Mouse (Mus musculus): Measurements from ENCODE around the gene Atf6. TPM values are rescaled to one million over a fixed set of nuclear protein-coding genes. Genes with fewer than 3 reads are reported as not detected.

Atf6 gene
- polyA plus RNA-seq, 1 experiment from 2014 or later, result 9.4 TPM

DNA sequence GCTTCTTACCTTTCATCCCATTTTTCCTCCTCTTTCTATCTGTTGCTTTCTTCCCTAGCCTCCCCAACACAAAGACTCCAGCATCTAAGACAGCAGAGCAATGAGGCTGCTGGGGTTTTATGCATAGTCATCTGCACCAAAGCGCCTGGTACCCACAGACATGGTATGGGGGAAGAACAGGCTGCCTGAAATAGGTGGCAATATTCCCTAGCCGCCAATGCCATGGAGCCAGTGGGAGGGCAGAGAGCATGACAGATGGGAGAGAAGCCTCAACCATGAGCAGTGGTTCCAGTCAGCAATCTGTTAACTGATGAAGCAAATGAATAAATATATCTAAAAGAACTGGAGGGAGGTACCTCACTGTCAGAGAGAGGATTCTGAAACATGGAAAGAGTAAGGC lies 10.2 kb downstream of the Atf6 start:
- H3K27me3 ChIP-seq (ENCODE audit: control insufficient read depth, insufficient read depth, low read length), result no peaks in the 10 kb centered on the region
- no peaks in the 10 kb centered on the region for H3K9me3 ChIP-seq (ENCODE audit: control insufficient read depth, low read length)
- no peak overlapping the region for H3K4me2 ChIP-seq
- 87% methylated on average over 2 of the region's 2 CpGs for whole genome bisulfite sequencing
- H3K27ac ChIP-seq (ENCODE audit: low read depth, low read length), result no peak overlapping the region
- no peak overlapping the region for H3K4me3 ChIP-seq (ENCODE audit: low read depth, low read length)
- H3K4me1 ChIP-seq (ENCODE audit: control insufficient read depth, insufficient read depth, low read length), result no peaks in the 10 kb centered on the region
- DNase-seq (ENCODE audit: low spot score, missing footprints) (no peak), ATAC-seq (ENCODE audit: low FRiP score) (no peak)
- no peaks in the 10 kb centered on the region for H3K36me3 ChIP-seq (ENCODE audit: control insufficient read depth, insufficient read depth, low read length)
- no peak overlapping the region for H3K9ac ChIP-seq (ENCODE audit: low read length)

DNA sequence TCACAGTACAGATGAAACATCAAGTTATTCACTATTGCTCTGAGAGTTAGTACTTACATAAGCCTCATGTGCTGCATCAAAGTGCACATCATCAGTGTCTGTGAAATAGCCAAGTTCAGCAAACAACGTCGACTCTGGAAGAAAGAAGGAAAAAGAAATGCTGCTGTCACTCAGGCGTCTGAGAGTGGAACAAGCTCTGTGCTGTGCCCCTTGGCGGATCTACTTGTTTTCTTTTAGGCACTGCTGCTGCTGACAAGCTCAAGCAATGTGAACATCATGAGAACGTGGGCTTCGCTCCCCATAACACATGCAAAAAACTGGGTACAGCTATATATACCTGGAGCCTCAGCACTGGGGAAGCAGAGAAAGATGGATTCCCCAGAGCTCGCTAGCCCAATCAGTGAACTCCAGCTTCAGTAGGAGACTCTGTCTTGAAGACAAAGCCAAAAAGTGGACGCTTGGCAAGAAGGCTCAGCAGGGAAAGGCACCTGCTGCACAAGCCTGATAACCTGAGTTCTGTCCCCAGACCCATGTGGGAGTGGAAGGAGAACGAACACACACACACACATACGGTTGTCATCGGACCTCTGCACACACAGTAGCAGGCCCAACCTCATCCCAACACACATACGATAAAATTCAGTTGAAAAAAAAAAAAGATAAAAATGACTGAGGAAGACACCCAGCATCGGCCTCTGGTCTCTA lies 12.4 kb downstream of the Atf6 start:
- Histone ChIP-seq H3K4me1 (ENCODE audit: control insufficient read depth, insufficient read depth, low read length) (no peaks in the 10 kb centered on the region), H3K4me3 (ENCODE audit: low read depth, low read length) (no peak overlapping the region), H3K27ac (ENCODE audit: low read depth, low read length) (no peak overlapping the region), H3K36me3 (ENCODE audit: control insufficient read depth, insufficient read depth, low read length) (no peaks in the 10 kb centered on the region), H3K27me3 (ENCODE audit: control insufficient read depth, insufficient read depth, low read length) (no peaks in the 10 kb centered on the region), H3K9me3 (ENCODE audit: control insufficient read depth, low read length) (no peaks in the 10 kb centered on the region), H3K9ac (ENCODE audit: low read length) (no peak overlapping the region), H3K4me2 (no peak overlapping the region)
- 90% methylated on average over 13 of the region's 13 CpGs for WGBS
- ATAC-seq (ENCODE audit: low FRiP score) (no peak), DNase-seq (ENCODE audit: low spot score, missing footprints) (no peak)

DNA sequence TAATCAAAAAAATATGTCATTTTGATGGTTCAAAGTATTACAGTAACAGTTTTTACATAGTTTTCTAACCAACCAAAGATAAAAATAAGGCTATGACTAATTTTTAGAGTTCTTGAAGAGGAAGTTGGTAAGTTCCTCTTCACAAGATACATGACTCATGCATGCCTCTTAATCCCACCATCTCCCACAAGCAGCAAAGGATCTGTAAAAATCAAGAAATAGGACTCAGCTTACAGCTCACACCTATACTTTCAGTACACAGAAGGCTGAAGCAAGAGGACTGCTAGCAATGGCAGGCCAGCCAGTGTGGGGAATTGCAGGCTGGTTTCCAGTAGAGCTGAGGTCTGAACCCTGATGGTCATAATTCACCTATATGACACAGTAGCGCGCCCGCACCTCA lies 14.0 kb downstream of the Atf6 start:
- WGBS, result 95% methylated on average over 3 of the region's 3 CpGs
- Histone ChIP-seq H3K9ac (ENCODE audit: low read length) (no peak overlapping the region), H3K36me3 (ENCODE audit: control insufficient read depth, insufficient read depth, low read length) (no peaks in the 10 kb centered on the region), H3K4me3 (ENCODE audit: low read depth, low read length) (no peak overlapping the region), H3K27me3 (ENCODE audit: control insufficient read depth, insufficient read depth, low read length) (no peaks in the 10 kb centered on the region), H3K4me2 (no peak overlapping the region), H3K27ac (ENCODE audit: low read depth, low read length) (no peak overlapping the region), H3K4me1 (ENCODE audit: control insufficient read depth, insufficient read depth, low read length) (no peaks in the 10 kb centered on the region), H3K9me3 (ENCODE audit: control insufficient read depth, low read length) (no peaks in the 10 kb centered on the region)
- ATAC-seq (ENCODE audit: low FRiP score), result no peak
- no peak for DNase-seq (ENCODE audit: low spot score, missing footprints)

DNA sequence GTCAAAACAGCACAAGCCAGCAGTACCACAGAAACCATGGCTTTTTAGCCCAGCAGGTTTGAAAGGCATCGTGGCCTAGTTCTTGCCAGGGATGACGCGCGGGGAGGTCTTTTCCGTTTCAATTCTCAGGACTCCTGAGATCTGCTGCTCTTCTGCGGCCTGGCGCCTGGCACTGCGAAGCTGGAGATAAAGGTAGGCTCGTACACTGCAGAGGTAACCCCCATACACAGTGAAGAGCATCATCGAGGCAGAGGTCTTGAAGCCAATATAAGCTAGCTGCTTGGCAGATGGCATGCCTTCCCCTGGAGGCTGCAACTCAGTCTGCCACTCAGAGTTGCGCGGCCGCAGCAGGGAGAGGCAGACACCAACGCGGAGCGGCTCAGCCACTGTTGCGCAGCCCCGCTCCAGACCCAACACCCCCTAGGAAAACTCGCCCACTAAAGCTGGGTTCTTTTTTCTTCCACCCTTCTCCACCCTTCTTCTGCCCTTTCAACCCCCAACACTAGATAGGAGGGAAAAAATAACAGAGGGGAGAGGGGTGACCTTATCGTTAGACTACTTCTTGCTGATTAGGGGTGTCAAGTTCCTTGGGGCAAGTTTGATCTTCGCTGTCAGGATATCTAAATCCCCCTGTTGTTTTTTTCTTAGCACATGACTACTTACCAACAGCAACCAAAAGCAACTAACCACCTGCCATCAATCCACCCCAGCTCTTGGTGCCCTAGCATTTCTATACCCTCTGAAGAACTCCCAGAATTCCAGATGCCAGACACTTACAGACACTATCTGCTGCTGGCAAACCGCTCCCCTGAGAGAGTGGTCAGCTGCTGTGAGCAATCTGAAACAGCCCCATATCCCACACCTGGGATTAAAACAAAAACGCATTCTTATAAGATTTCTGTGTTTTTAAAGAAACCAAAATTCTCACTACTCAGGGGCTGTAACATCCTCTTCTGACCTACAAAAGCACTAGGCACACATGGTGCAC lies 16.6 kb downstream of the Atf6 start:
- Histone ChIP-seq H3K4me2 (no peak overlapping the region), H3K9ac (ENCODE audit: low read length) (no peak overlapping the region), H3K27ac (ENCODE audit: low read depth, low read length) (no peak overlapping the region), H3K27me3 (ENCODE audit: control insufficient read depth, insufficient read depth, low read length) (no peaks in the 10 kb centered on the region), H3K36me3 (ENCODE audit: control insufficient read depth, insufficient read depth, low read length) (no peaks in the 10 kb centered on the region), H3K4me1 (ENCODE audit: control insufficient read depth, insufficient read depth, low read length) (no peaks in the 10 kb centered on the region), H3K9me3 (ENCODE audit: control insufficient read depth, low read length) (no peaks in the 10 kb centered on the region), H3K4me3 (ENCODE audit: low read depth, low read length) (no peak overlapping the region)
- WGBS, result 90% methylated on average over 23 of the region's 23 CpGs
- no peak for ATAC-seq (ENCODE audit: low FRiP score)
- no peak for DNase-seq (ENCODE audit: low spot score, missing footprints)

DNA sequence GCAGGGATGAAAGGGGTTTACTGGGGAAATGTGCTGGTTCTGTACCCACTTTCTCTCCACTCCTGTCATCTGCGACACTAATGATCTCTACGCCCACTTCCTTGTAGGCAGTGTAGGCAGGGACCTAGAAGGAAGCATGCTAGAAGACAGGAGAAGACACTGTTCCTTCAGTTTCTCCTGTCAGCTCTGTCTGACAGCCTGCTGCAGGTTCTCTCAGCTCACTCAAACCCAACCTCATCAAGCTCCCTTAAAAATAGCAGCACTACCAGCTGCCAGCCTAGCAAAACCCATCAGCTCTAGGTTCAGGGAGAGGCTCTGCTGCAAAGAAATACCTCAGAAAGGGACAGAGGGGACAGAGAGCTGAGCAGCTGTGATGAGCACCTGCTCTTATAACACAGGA lies 17.6 kb downstream of the Atf6 start:
- Histone ChIP-seq H3K4me3 (ENCODE audit: low read depth, low read length) (no peak overlapping the region), H3K27me3 (ENCODE audit: control insufficient read depth, insufficient read depth, low read length) (no peaks in the 10 kb centered on the region), H3K4me1 (ENCODE audit: control insufficient read depth, insufficient read depth, low read length) (no peaks in the 10 kb centered on the region), H3K9me3 (ENCODE audit: control insufficient read depth, low read length) (no peaks in the 10 kb centered on the region), H3K36me3 (ENCODE audit: control insufficient read depth, insufficient read depth, low read length) (no peaks in the 10 kb centered on the region), H3K27ac (ENCODE audit: low read depth, low read length) (no peak overlapping the region), H3K4me2 (no peak overlapping the region), H3K9ac (ENCODE audit: low read length) (no peak overlapping the region)
- no peak for DNase-seq (ENCODE audit: low spot score, missing footprints)
- ATAC-seq (ENCODE audit: low FRiP score), result no peak
- 93% methylated on average over 2 of the region's 2 CpGs for WGBS

DNA sequence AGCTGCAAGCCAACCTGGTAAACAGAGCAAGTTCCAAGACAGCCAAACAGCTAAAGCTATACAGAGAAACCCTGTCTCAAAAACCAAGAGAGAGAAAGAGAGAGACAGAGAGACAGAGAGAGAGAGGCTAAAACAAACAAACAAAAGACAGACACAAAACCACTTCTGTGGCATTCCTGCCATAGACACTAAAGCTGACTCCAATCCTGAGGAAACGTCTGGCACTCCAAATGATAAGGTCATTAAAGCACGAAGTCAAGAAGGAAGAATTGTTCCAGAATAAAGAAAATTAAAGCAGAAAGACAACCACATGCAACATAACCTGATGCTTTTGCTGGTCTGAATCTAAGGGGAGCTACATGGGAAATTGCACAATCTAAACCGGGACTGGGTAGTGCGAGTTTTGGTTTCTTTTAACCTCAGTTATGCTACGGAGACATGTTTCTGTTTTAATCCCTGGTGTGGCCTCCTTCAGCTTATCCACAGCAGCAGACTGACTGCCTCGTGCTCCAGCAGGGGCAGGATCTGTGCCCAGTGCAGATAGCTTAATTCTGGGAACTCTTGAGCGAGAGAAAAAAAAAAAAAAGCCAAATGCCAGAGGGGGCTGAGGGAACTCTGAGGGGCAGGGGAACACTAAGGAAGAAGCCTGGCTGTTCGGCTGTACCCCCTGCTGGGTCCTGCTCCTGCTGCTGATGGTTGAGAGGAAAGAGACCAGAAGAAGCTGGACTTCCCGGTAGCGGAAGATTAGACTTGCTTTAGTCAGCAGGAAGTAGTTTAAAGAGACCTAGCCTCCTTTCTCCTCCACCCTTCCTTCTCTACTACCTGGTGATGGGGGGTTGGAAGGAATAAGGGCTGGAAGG lies 21.9 kb downstream of the Atf6 start:
- WGBS, result 48% methylated on average over 10 of the region's 10 CpGs
- Histone ChIP-seq H3K4me1 (ENCODE audit: control insufficient read depth, insufficient read depth, low read length) (no peaks in the 10 kb centered on the region), H3K27ac (ENCODE audit: low read depth, low read length) (no peak overlapping the region), H3K9me3 (ENCODE audit: control insufficient read depth, low read length) (no peaks in the 10 kb centered on the region), H3K9ac (ENCODE audit: low read length) (no peak overlapping the region), H3K36me3 (ENCODE audit: control insufficient read depth, insufficient read depth, low read length) (no peaks in the 10 kb centered on the region), H3K27me3 (ENCODE audit: control insufficient read depth, insufficient read depth, low read length) (no peaks in the 10 kb centered on the region), H3K4me3 (ENCODE audit: low read depth, low read length) (no peak overlapping the region), H3K4me2 (no peak overlapping the region)
- ATAC-seq (ENCODE audit: low FRiP score), result no peak
- no peak for DNase-seq (ENCODE audit: low spot score, missing footprints)

DNA sequence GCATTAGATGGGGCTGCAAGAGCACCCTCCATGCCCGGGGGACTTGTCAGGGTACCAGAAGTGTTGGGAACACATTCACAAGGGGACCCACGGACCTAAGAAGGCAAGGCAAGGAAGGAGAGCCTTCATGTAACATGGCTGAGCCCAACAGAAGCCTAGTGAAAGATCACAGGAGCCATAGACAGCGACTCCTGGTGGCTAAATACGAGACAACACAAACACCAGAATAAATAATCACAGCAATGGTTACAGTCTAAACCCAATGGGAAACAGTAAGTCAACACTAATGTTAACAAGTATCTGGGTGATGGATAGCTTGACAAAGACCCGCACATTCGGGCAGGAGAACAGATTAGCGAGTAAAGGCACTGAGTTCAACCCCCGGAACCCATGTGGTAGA lies 23.2 kb downstream of the Atf6 start:
- no peak overlapping the region for H3K27ac ChIP-seq (ENCODE audit: low read depth, low read length)
- no peaks in the 10 kb centered on the region for H3K36me3 ChIP-seq (ENCODE audit: control insufficient read depth, insufficient read depth, low read length)
- WGBS, result 56% methylated on average over 8 of the region's 8 CpGs
- no peaks in the 10 kb centered on the region for H3K4me1 ChIP-seq (ENCODE audit: control insufficient read depth, insufficient read depth, low read length)
- no peak overlapping the region for H3K4me2 ChIP-seq
- ATAC-seq (ENCODE audit: low FRiP score), result 0 out of 2 replicates have a peak, but pooled peaks have one; percentile 35
- H3K27me3 ChIP-seq (ENCODE audit: control insufficient read depth, insufficient read depth, low read length), result no peaks in the 10 kb centered on the region
- H3K4me3 ChIP-seq (ENCODE audit: low read depth, low read length), result no peak overlapping the region
- H3K9me3 ChIP-seq (ENCODE audit: control insufficient read depth, low read length), result no peaks in the 10 kb centered on the region
- peak; percentile 92 for DNase-seq (ENCODE audit: low spot score, missing footprints)
- no peak overlapping the region for H3K9ac ChIP-seq (ENCODE audit: low read length)

DNA sequence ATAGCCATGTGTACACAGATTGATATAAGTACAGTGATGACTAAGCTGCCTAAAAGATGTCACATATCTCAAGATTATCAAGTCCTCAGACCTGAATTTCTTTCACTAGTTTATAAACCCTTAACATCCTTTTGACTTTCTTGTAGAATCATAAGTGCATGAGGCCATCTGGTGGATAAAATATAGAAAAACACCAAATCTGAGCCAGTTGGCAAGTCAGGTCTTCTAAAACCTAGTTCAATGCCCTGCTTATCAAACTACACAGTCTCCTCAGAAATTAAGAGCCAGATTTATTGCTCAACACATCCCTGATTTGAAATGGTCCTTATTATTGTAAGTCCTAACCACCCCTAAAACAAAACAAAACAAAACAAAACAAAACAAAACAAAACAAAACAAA lies 27.9 kb downstream of the Atf6 start:
- Histone ChIP-seq H3K27ac (ENCODE audit: low read depth, low read length) (no peak overlapping the region), H3K27me3 (ENCODE audit: control insufficient read depth, insufficient read depth, low read length) (no peaks in the 10 kb centered on the region), H3K36me3 (ENCODE audit: control insufficient read depth, insufficient read depth, low read length) (no peaks in the 10 kb centered on the region), H3K4me1 (ENCODE audit: control insufficient read depth, insufficient read depth, low read length) (no peaks in the 10 kb centered on the region), H3K9me3 (ENCODE audit: control insufficient read depth, low read length) (no peaks in the 10 kb centered on the region), H3K4me2 (no peak overlapping the region), H3K4me3 (ENCODE audit: low read depth, low read length) (no peak overlapping the region), H3K9ac (ENCODE audit: low read length) (no peak overlapping the region)
- DNase-seq (ENCODE audit: low spot score, missing footprints), result peak; percentile 82
- no peak for ATAC-seq (ENCODE audit: low FRiP score)

Data from midbrain, embryonic 11.5 days (tissue).